In the genomic region with DNA sequence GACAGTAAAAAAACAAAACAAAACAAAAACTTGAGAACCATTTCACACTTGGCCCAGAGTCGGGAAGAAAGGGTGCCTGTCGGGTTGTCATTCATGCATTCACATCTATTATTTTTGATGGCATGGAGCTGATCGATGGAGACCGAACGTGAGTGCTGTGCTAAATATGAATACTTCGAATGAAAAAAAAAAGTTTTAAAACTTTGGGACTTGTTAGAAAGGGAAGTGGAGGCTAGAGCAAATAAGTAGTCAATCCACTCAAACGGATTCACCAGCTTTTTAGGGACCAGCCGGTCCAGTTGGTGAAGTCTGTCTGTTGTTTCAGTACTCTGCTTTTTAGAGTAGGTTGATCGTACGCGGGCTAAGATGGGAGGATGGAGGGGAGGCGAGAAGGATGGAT, we compare ENCODE assay signal across 9 mouse cellular contexts. TPM values are rescaled to one million over a fixed set of nuclear protein-coding genes. Genes with fewer than 3 reads are reported as not detected.
A peak's percentile ranks its signal among the peaks of the same experiment; 100 is the strongest.
DNase-seq lines count a peak whose midpoint lies in the region; ATAC-seq and TF ChIP-seq lines count a peak whose summit lies in the region.
"Had no signal": no experiment of that assay in that cellular context is flagged by ENCODE, and none has a peak within 500 bp of the region (broad histone marks: within the 10 kb centered on the region; RNA-seq: fewer than 3 reads in every experiment).

No protein-coding gene starts in this region.

- no peaks in the 10 kb centered on the region; the same call in none of the 2 replicates for H3K27me3 ChIP-seq in kidney, adult 2 months (replicated peaks; ENCODE audit: control insufficient read depth, insufficient read depth, low read length)
- H3K27me3 ChIP-seq in embryonic facial prominence, embryonic 10.5 days (replicated peaks; ENCODE audit: low read depth, poor library complexity, severe bottlenecking): peaks cover 87% of the 10 kb centered on the region
- H3K27me3 ChIP-seq in hindbrain, embryonic 15.5 days: peaks cover 65% of the 10 kb centered on the region
- peaks cover 91% of the 10 kb centered on the region for H3K27me3 ChIP-seq in midbrain, embryonic 13.5 days

- H3K36me3 ChIP-seq in kidney, adult 2 months (ENCODE audit: control insufficient read depth, insufficient read depth, low read length): no peaks in the 10 kb centered on the region
- no peaks in the 10 kb centered on the region for H3K36me3 ChIP-seq in embryonic facial prominence, embryonic 10.5 days (replicated peaks)
- no peaks in the 10 kb centered on the region for H3K36me3 ChIP-seq in hindbrain, embryonic 15.5 days
- H3K36me3 ChIP-seq in midbrain, embryonic 13.5 days: no peaks in the 10 kb centered on the region
- H3K36me3 ChIP-seq: G1E had no signal

- TF ChIP-seq POLR2A in kidney, adult 2 months (IDR thresholded peaks at IDR 0.05; ENCODE audit: low read depth, low read length): no peak

- TF ChIP-seq CTCF in kidney, adult 2 months (conservative IDR thresholded peaks at IDR 0.05; ENCODE audit: insufficient read depth, insufficient read length, low read depth, low read length): no peak

- H3K4me1 ChIP-seq in kidney, adult 2 months (ENCODE audit: control insufficient read depth, insufficient read depth, low read length): no peaks in the 10 kb centered on the region
- H3K4me1 ChIP-seq in embryonic facial prominence, embryonic 10.5 days: peaks cover 14% of the 10 kb centered on the region
- H3K4me1 ChIP-seq in hindbrain, embryonic 15.5 days (replicated peaks): peaks cover 13% of the 10 kb centered on the region
- peaks cover 15% of the 10 kb centered on the region for H3K4me1 ChIP-seq in midbrain, embryonic 13.5 days (replicated peaks)

- no peak for ATAC-seq in hindbrain, embryonic 15.5 days (ENCODE audit: low FRiP score, low read depth)
- no peak for ATAC-seq in midbrain, embryonic 13.5 days

- H3K27ac ChIP-seq in kidney, adult 2 months (ENCODE audit: insufficient read depth, low read depth, low read length): no peak overlapping the region
- H3K27ac ChIP-seq in embryonic facial prominence, embryonic 10.5 days (replicated peaks): no peak overlapping the region
- no peak overlapping the region for H3K27ac ChIP-seq in hindbrain, embryonic 15.5 days (replicated peaks)
- no peak overlapping the region for H3K27ac ChIP-seq in midbrain, embryonic 13.5 days

- H3K9ac ChIP-seq in hindbrain, embryonic 15.5 days: 0 out of 2 replicates have a peak overlapping the region, but pooled peaks have one; percentile 23
- H3K9ac ChIP-seq in midbrain, embryonic 13.5 days (replicated peaks): no peak overlapping the region

- 5% methylated on average over 12 of the region's 12 CpGs for WGBS in kidney, adult 2 months
- 2% methylated on average over 12 of the region's 12 CpGs for WGBS in embryonic facial prominence, embryonic 10.5 days
- WGBS in hindbrain, embryonic 15.5 days: 1% methylated on average over 12 of the region's 12 CpGs
- WGBS in midbrain, embryonic 13.5 days: 2% methylated on average over 12 of the region's 12 CpGs

- H3K9me3 ChIP-seq in embryonic facial prominence, embryonic 10.5 days: no peaks in the 10 kb centered on the region
- no peaks in the 10 kb centered on the region for H3K9me3 ChIP-seq in hindbrain, embryonic 15.5 days
- H3K9me3 ChIP-seq in midbrain, embryonic 13.5 days: no peaks in the 10 kb centered on the region
- H3K9me3 ChIP-seq: G1E had no signal

- H3K4me2 ChIP-seq in hindbrain, embryonic 15.5 days: peak overlapping the region; percentile 80
- H3K4me2 ChIP-seq in midbrain, embryonic 13.5 days (replicated peaks): peak overlapping the region; percentile 93

- H3K4me3 ChIP-seq in kidney, adult 2 months (ENCODE audit: insufficient read depth, low read depth, low read length): no peak overlapping the region
- peak overlapping the region; percentile 61 for H3K4me3 ChIP-seq in embryonic facial prominence, embryonic 10.5 days
- H3K4me3 ChIP-seq in hindbrain, embryonic 15.5 days: peak overlapping the region; percentile 40
- H3K4me3 ChIP-seq in midbrain, embryonic 13.5 days (replicated peaks): peak overlapping the region; percentile 49

- peak; percentile 8 for DNase-seq in kidney, adult 2 months
- no peak for DNase-seq in kidney, adult 11 months
- DNase-seq in embryonic facial prominence, embryonic 10.5 days (ENCODE audit: low spot score): no peak
- DNase-seq in gastrocnemius, postnatal 25 days: no peak
- DNase-seq in adrenal gland, postnatal 25 days: no peak
- DNase-seq in kidney, postnatal 4 days: no peak

RNA-seq across cellular contexts. Expression of a gene that starts 0.5 kb away (rescaled TPM):
- polyA plus RNA-seq in kidney, adult 2 months (2012; rRNA removed): not detected in 2 replicates
- 0.26 and 0.37 TPM in 2 replicates for polyA plus RNA-seq in embryonic facial prominence, embryonic 10.5 days (2016; fragmentation: Nextera tagmentation; extraction: Ambion mirVana)
- polyA plus RNA-seq in hindbrain, embryonic 15.5 days (2015; fragmentation: Nextera tagmentation; extraction: Ambion mirVana): not detected in 2 replicates
- polyA plus RNA-seq in midbrain, embryonic 13.5 days (2015; fragmentation: Nextera tagmentation; extraction: Ambion mirVana): not detected in 2 replicates
- total RNA-seq in gastrocnemius, postnatal 25 days (2021): not detected
- not detected in 2 replicates for total RNA-seq in adrenal gland, postnatal 25 days (2021)
- total RNA-seq: G1E had no signal
- polyA plus RNA-seq: G1E had no signal

RNA-seq across cellular contexts. Expression of a gene that starts 37.1 kb away (rescaled TPM):
- 0.39 TPM in 1 of 2 replicates, not detected in the other for polyA plus RNA-seq in kidney, adult 2 months (2012; rRNA removed)
- 0.19 TPM in 1 of 2 replicates, not detected in the other for polyA plus RNA-seq in embryonic facial prominence, embryonic 10.5 days (2016; fragmentation: Nextera tagmentation; extraction: Ambion mirVana)
- not detected in 2 replicates for polyA plus RNA-seq in hindbrain, embryonic 15.5 days (2015; fragmentation: Nextera tagmentation; extraction: Ambion mirVana)
- not detected in 2 replicates for polyA plus RNA-seq in midbrain, embryonic 13.5 days (2015; fragmentation: Nextera tagmentation; extraction: Ambion mirVana)
- not detected for total RNA-seq in gastrocnemius, postnatal 25 days (2021)
- not detected in 2 replicates for total RNA-seq in adrenal gland, postnatal 25 days (2021)
- polyA plus RNA-seq: G1E had no signal
